Mouse (Mus musculus): ENCODE data around the gene 2700097O09Rik. TPM values are rescaled to one million over a fixed set of nuclear protein-coding genes. Genes with fewer than 3 reads are reported as not detected.

Gene 2700097O09Rik
- polyA plus RNA-seq, 1 experiment from 2014 or later, result 45.6 TPM

GRCm38 (mm10) chr12:54995965-54996364 is 83.9 kb downstream of the 2700097O09Rik start:
- no peak for DNase-seq (ENCODE audit: low spot score)
- Histone ChIP-seq H3K4me3 (no peak overlapping the region), H3K36me3 (replicated peaks) (no peaks in the 10 kb centered on the region), H3K4me1 (peaks cover 3% of the 10 kb centered on the region), H3K27ac (replicated peaks) (no peak overlapping the region), H3K27me3 (replicated peaks; ENCODE audit: low read depth, poor library complexity, severe bottlenecking) (no peaks in the 10 kb centered on the region; the same call in 1 of the 2 replicates), H3K9me3 (no peaks in the 10 kb centered on the region)
- 66% methylated on average over 3 of the region's 3 CpGs for WGBS

Other genes starting within 250 kb of the 2700097O09Rik start
- gene Cfl2, start 217.2 kb downstream of the 2700097O09Rik start, polyA plus RNA-seq (2016; fragmentation: Nextera tagmentation; extraction: Ambion mirVana), result 159 and 165 TPM in 2 replicates
- not detected in 2 replicates for gene Gm20403, start 93.6 kb downstream of the 2700097O09Rik start, polyA plus RNA-seq (2016; fragmentation: Nextera tagmentation; extraction: Ambion mirVana)
- gene Baz1a, start 65.8 kb downstream of the 2700097O09Rik start, polyA plus RNA-seq (2016; fragmentation: Nextera tagmentation; extraction: Ambion mirVana), result 34.5 and 38.0 TPM in 2 replicates
- gene Srp54a, start 152 bp upstream of the 2700097O09Rik start, polyA plus RNA-seq (2016; fragmentation: Nextera tagmentation; extraction: Ambion mirVana), result 144 and 156 TPM in 2 replicates
- gene Fam177a, start 44.4 kb upstream of the 2700097O09Rik start, polyA plus RNA-seq (2016; fragmentation: Nextera tagmentation; extraction: Ambion mirVana), result 9.6 and 10.1 TPM in 2 replicates
- 40.9 and 46.3 TPM in 2 replicates for gene Srp54b, start 75.0 kb upstream of the 2700097O09Rik start, polyA plus RNA-seq (2016; fragmentation: Nextera tagmentation; extraction: Ambion mirVana)
- gene 1700047I17Rik2, start 119.5 kb upstream of the 2700097O09Rik start, polyA plus RNA-seq (2016; fragmentation: Nextera tagmentation; extraction: Ambion mirVana), result 5.1 and 7.6 TPM in 2 replicates
- gene Srp54c, start 150.1 kb upstream of the 2700097O09Rik start, polyA plus RNA-seq (2016; fragmentation: Nextera tagmentation; extraction: Ambion mirVana), result 51.9 and 54.2 TPM in 2 replicates
- gene 1110008L16Rik, start 219.5 kb upstream of the 2700097O09Rik start, polyA plus RNA-seq (2016; fragmentation: Nextera tagmentation; extraction: Ambion mirVana), result 18.9 and 19.6 TPM in 2 replicates
- gene Ppp2r3c, start 222.9 kb upstream of the 2700097O09Rik start, polyA plus RNA-seq (2016; fragmentation: Nextera tagmentation; extraction: Ambion mirVana), result 22.2 and 23.0 TPM in 2 replicates